Mouse (Mus musculus) midbrain, embryonic 14.5 days (tissue): Measurements from ENCODE around the gene Hipk3. TPM values are rescaled to one million over a fixed set of nuclear protein-coding genes. Genes with fewer than 3 reads are reported as not detected.

ENCODE experiments used
- ATAC-seq: fragments of 200-750 bp; cut with Nextera tagmentation; 2 replicates; pipeline ENCODE4 v1.8.0; 2017; ENCODE audit warnings: moderate number of reproducible peaks, moderate library complexity; ENCODE audit not compliant: low FRiP score, low TSS enrichment
- DNase-seq: peaks from one replicate; pipeline ENCODE4 v3.0.0-alpha.2; 2015
- H3K27ac ChIP-seq: fragments of 300-500 bp; sonication (generic); replicated peaks from 2 replicates; pipeline ENCODE4 v1.5.1; 2014; ENCODE audit warnings: mild to moderate bottlenecking, low read depth, low read length, moderate library complexity
- H3K27me3 ChIP-seq: fragments of 300-500 bp; sonication (generic); 2 replicates; pipeline ENCODE4 v1.6.1; 2014; ENCODE audit warnings: low read length, control low read depth, mixed read lengths; ENCODE audit not compliant: control insufficient read depth, insufficient read depth
- H3K36me3 ChIP-seq: fragments of 300-500 bp; sonication (generic); 2 replicates; pipeline ENCODE4 v1.6.1; 2014; ENCODE audit warnings: low read length, control low read depth; ENCODE audit not compliant: control insufficient read depth, insufficient read depth
- H3K4me1 ChIP-seq: fragments of 300-500 bp; sonication (generic); 2 replicates; pipeline ENCODE4 v1.6.1; 2014; ENCODE audit warnings: mild to moderate bottlenecking, antibody characterized with exemption, low read length, control low read depth; ENCODE audit not compliant: control insufficient read depth, insufficient read depth
- H3K4me2 ChIP-seq: fragments of 300-500 bp; sonication (generic); 2 replicates; pipeline ENCODE4 v1.6.1; 2014; ENCODE audit warnings: mild to moderate bottlenecking, low read length, moderate library complexity
- H3K4me3 ChIP-seq: fragments of 300-500 bp; sonication (generic); replicated peaks from 2 replicates; pipeline ENCODE4 v1.5.1; 2014; ENCODE audit warnings: low read depth, low read length
- H3K9ac ChIP-seq: fragments of 300-500 bp; sonication (generic); replicated peaks from 2 replicates; pipeline ENCODE4 v1.6.1; 2014; ENCODE audit warnings: mild to moderate bottlenecking, low read length, moderate library complexity
- H3K9me3 ChIP-seq: fragments of 300-500 bp; sonication (generic); 2 replicates; pipeline ENCODE4 v1.6.1; 2016; ENCODE audit warnings: low read length, control low read depth, mixed read lengths; ENCODE audit not compliant: control insufficient read depth
- WGBS: fragments of 180-500 bp; shearing (Covaris S2); extraction: QIAGEN DNeasy Blood & Tissue Kit; methylation state at CpG from one replicate; pipeline ENCODE4 v1.1.7; 2014; 5-methylcytosine and 5-hydroxymethylcytosine counted together
- polyA plus RNA-seq: library from polyadenylated mRNA; unstranded; fragments of >200 nt; fragmentation: Nextera tagmentation; extraction: Ambion mirVana; gene quantifications from 2 replicates; pipeline ENCODE4 v1.2.1, GENCODE M21; 2014

Gene Hipk3
- polyA plus RNA-seq, 1 experiment from 2014 or later: 12.1 TPM

GRCm38 (mm10) chr2:104398651-104399290, 95.5 kb downstream of the Hipk3 start:
- ATAC-seq (no peak), DNase-seq (no peak)
- Histone ChIP-seq H3K9me3 (no peaks in the 10 kb centered on the region), H3K4me2 (no peak overlapping the region), H3K4me3 (no peak overlapping the region), H3K4me1 (peaks cover 3% of the 10 kb centered on the region; the same call in 1 of the 2 replicates), H3K27me3 (no peaks in the 10 kb centered on the region), H3K9ac (no peak overlapping the region), H3K36me3 (no peaks in the 10 kb centered on the region), H3K27ac (no peak overlapping the region)
- WGBS: 93% methylated on average over 6 of the region's 6 CpGs

- H3K27ac ChIP-seq: no peak overlapping the region
- no peaks in the 10 kb centered on the region for H3K9me3 ChIP-seq
- no peak overlapping the region for H3K4me2 ChIP-seq
- DNase-seq (no peak), ATAC-seq (no peak)
- H3K4me1 ChIP-seq: peaks cover 3% of the 10 kb centered on the region; the same call in 1 of the 2 replicates
- H3K27me3 ChIP-seq: no peaks in the 10 kb centered on the region
- no peaks in the 10 kb centered on the region for H3K36me3 ChIP-seq
- 82% methylated on average over 9 of the region's 9 CpGs for WGBS
- H3K9ac ChIP-seq: no peak overlapping the region
- no peak overlapping the region for H3K4me3 ChIP-seq
These were observed 98.3 kb downstream of the Hipk3 start for GRCm38 (mm10) chr2:104395961-104396360.

- H3K4me1 ChIP-seq: peaks cover 3% of the 10 kb centered on the region; the same call in 1 of the 2 replicates
- no peaks in the 10 kb centered on the region for H3K9me3 ChIP-seq
- no peak overlapping the region for H3K4me2 ChIP-seq
- WGBS: 42% methylated on average over 2 of the region's 2 CpGs
- ATAC-seq: no peak
- no peaks in the 10 kb centered on the region for H3K27me3 ChIP-seq
- H3K27ac ChIP-seq: no peak overlapping the region
- H3K9ac ChIP-seq: no peak overlapping the region
- no peak for DNase-seq
- no peak overlapping the region for H3K4me3 ChIP-seq
- H3K36me3 ChIP-seq: no peaks in the 10 kb centered on the region
These were observed 99.5 kb downstream of the Hipk3 start for GRCm38 (mm10) chr2:104394769-104395168.

- peaks cover 3% of the 10 kb centered on the region; the same call in 1 of the 2 replicates for H3K4me1 ChIP-seq
- H3K36me3 ChIP-seq: no peaks in the 10 kb centered on the region
- H3K9me3 ChIP-seq: no peaks in the 10 kb centered on the region
- WGBS: 81% methylated on average over 4 of the region's 4 CpGs
- DNase-seq (no peak), ATAC-seq (no peak)
- H3K4me3 ChIP-seq: no peak overlapping the region
- no peaks in the 10 kb centered on the region for H3K27me3 ChIP-seq
- H3K4me2 ChIP-seq: no peak overlapping the region
- H3K9ac ChIP-seq: no peak overlapping the region
- H3K27ac ChIP-seq: no peak overlapping the region
These were observed 101.4 kb downstream of the Hipk3 start for GRCm38 (mm10) chr2:104392700-104393312.

- no peaks in the 10 kb centered on the region for H3K36me3 ChIP-seq
- 93% methylated on average over 11 of the region's 11 CpGs for WGBS
- H3K4me3 ChIP-seq: no peak overlapping the region
- ATAC-seq: no peak
- H3K9me3 ChIP-seq: no peaks in the 10 kb centered on the region
- no peak overlapping the region for H3K9ac ChIP-seq
- H3K4me2 ChIP-seq: no peak overlapping the region
- H3K27ac ChIP-seq: no peak overlapping the region
- H3K27me3 ChIP-seq: no peaks in the 10 kb centered on the region
- H3K4me1 ChIP-seq: peaks cover 3% of the 10 kb centered on the region; the same call in 1 of the 2 replicates
- no peak for DNase-seq
These were observed 105.0 kb downstream of the Hipk3 start for GRCm38 (mm10) chr2:104389231-104389630.

GRCm38 (mm10) chr2:104385941-104386340, 108.3 kb downstream of the Hipk3 start:
- ATAC-seq (no peak), DNase-seq (no peak)
- H3K27ac ChIP-seq: no peak overlapping the region
- 90% methylated on average over 2 of the region's 2 CpGs for WGBS
- no peaks in the 10 kb centered on the region for H3K27me3 ChIP-seq
- H3K4me2 ChIP-seq: no peak overlapping the region
- H3K4me3 ChIP-seq: no peak overlapping the region
- H3K4me1 ChIP-seq: no peaks in the 10 kb centered on the region
- H3K9ac ChIP-seq: no peak overlapping the region
- no peaks in the 10 kb centered on the region for H3K9me3 ChIP-seq
- no peaks in the 10 kb centered on the region for H3K36me3 ChIP-seq

- no peak for DNase-seq
- Histone ChIP-seq H3K9ac (no peak overlapping the region), H3K4me1 (peaks cover 12% of the 10 kb centered on the region; the same call in 1 of the 2 replicates), H3K27ac (no peak overlapping the region), H3K4me3 (no peak overlapping the region), H3K9me3 (no peaks in the 10 kb centered on the region), H3K27me3 (no peaks in the 10 kb centered on the region), H3K4me2 (no peak overlapping the region), H3K36me3 (no peaks in the 10 kb centered on the region)
- 94% methylated on average over 4 of the region's 4 CpGs for WGBS
- no peak for ATAC-seq
These were observed 110.7 kb downstream of the Hipk3 start for GRCm38 (mm10) chr2:104383589-104383988.

- DNase-seq: no peak
- H3K36me3 ChIP-seq: no peaks in the 10 kb centered on the region
- 90% methylated on average over 6 of the region's 6 CpGs for WGBS
- no peak overlapping the region for H3K4me3 ChIP-seq
- H3K4me1 ChIP-seq: peaks cover 12% of the 10 kb centered on the region; the same call in 1 of the 2 replicates
- no peak overlapping the region for H3K9ac ChIP-seq
- no peak for ATAC-seq
- H3K9me3 ChIP-seq: no peaks in the 10 kb centered on the region
- no peak overlapping the region for H3K4me2 ChIP-seq
- no peak overlapping the region for H3K27ac ChIP-seq
- H3K27me3 ChIP-seq: no peaks in the 10 kb centered on the region
These were observed 111.4 kb downstream of the Hipk3 start for GRCm38 (mm10) chr2:104382813-104383212.

- DNase-seq (no peak), ATAC-seq (no peak)
- H3K4me3 ChIP-seq: no peak overlapping the region
- no peaks in the 10 kb centered on the region for H3K27me3 ChIP-seq
- H3K27ac ChIP-seq: no peak overlapping the region
- H3K4me1 ChIP-seq: peaks cover 12% of the 10 kb centered on the region; the same call in 1 of the 2 replicates
- no peaks in the 10 kb centered on the region for H3K9me3 ChIP-seq
- no peak overlapping the region for H3K4me2 ChIP-seq
- no peaks in the 10 kb centered on the region for H3K36me3 ChIP-seq
- no peak overlapping the region for H3K9ac ChIP-seq
- 13% methylated on average over 7 of the region's 7 CpGs for WGBS
These were observed 114.9 kb downstream of the Hipk3 start for GRCm38 (mm10) chr2:104379304-104379703.
